Mouse (Mus musculus) liver, embryonic 12.5 days (tissue): ENCODE results near the gene R3hdm4. TPM values are rescaled to one million over a fixed set of nuclear protein-coding genes. Genes with fewer than 3 reads are reported as not detected.

Source experiments
- ATAC-seq: fragments of 200-750 bp; cut with Nextera tagmentation; 2 replicates; pipeline ENCODE4 v1.8.0; 2017; ENCODE audit warnings: moderate number of reproducible peaks, mild to moderate bottlenecking, moderate library complexity
- H3K27ac ChIP-seq: fragments of 300-500 bp; sonication (generic); 2 replicates; pipeline ENCODE4 v1.5.1; 2016; ENCODE audit warnings: mild to moderate bottlenecking
- H3K27me3 ChIP-seq: fragments of 300-500 bp; sonication (generic); replicated peaks from 2 replicates; pipeline ENCODE4 v1.6.1; 2016; ENCODE audit warnings: mild to moderate bottlenecking, moderate library complexity
- H3K36me3 ChIP-seq: fragments of 300-500 bp; sonication (generic); 2 replicates; pipeline ENCODE4 v1.6.1; 2016; ENCODE audit warnings: mild to moderate bottlenecking, moderate library complexity
- H3K4me1 ChIP-seq: fragments of 300-500 bp; sonication (generic); 2 replicates; pipeline ENCODE4 v1.6.1; 2016
- H3K4me2 ChIP-seq: fragments of 300-500 bp; sonication (generic); 2 replicates; pipeline ENCODE4 v1.6.1; 2016; ENCODE audit warnings: mild to moderate bottlenecking, moderate library complexity
- H3K4me3 ChIP-seq: fragments of 300-500 bp; sonication (generic); 2 replicates; pipeline ENCODE4 v1.5.1; 2016; ENCODE audit warnings: mild to moderate bottlenecking, moderate library complexity
- H3K9ac ChIP-seq: fragments of 300-500 bp; sonication (generic); 2 replicates; pipeline ENCODE4 v1.6.1; 2016; ENCODE audit warnings: mild to moderate bottlenecking, moderate library complexity
- H3K9me3 ChIP-seq: fragments of 300-500 bp; sonication (generic); replicated peaks from 2 replicates; pipeline ENCODE4 v1.6.1; 2016; ENCODE audit warnings: mild to moderate bottlenecking, moderate library complexity
- whole genome bisulfite sequencing: fragments of 180-500 bp; shearing (Covaris S2); methylation state at CpG from one replicate; pipeline ENCODE4 v1.1.7; 2016; ENCODE audit not compliant: insufficient replicate concordance; 5-methylcytosine and 5-hydroxymethylcytosine counted together
- microRNA-seq: library from miRNA; unstranded; fragments of <30 nt; microRNA quantifications from one replicate; pipeline ENCODE4, GENCODE M21; 2017
- polyA plus RNA-seq: library from polyadenylated mRNA; unstranded; fragments of >200 nt; fragmentation: Nextera tagmentation; extraction: Ambion mirVana; gene quantifications from 2 replicates; pipeline ENCODE4 v1.2.1, GENCODE M21; 2016

Gene R3hdm4
- polyA plus RNA-seq, 1 experiment from 2014 or later = 67.5 TPM

DNA sequence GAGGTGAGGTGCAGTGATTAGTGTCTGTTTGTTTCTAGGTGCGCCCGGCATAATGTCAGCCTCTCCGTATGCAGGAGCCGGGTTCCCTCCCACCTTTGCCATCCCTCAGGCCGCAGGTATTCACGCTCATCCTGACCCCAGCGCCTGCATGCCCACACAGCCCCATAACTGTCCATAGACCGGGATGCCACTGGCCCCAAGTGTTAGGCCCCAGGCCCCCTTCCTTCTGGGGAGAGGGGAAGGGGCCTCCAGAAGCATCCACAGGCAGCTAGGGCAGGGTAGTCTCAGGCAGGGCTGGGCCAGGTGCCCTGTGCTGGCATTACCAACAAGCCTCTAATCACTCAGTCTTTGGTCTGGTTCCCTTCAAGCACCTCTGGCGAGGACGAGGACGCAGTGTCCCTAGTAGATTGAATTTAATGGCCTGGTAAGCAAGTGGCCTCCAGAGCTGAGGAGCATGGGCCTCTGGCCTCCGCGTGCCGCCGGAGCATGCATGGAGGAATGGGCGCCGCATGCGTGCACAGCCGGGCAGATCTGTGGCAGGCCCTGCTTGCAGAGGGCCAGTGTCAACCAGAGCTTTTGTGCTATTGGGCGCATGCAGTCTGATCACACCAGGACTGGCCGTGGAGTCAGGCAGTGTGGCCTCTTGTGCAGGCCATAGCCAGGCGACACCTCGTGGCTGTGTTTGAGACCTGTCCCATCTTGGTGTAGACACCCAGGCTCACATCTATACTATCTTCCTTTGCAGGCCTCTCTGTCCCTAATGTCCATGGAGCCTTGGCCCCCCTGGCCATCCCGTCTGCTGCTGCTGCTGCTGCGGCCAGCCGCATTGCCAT lies 60.7 kb downstream of the R3hdm4 start:
- Histone ChIP-seq H3K27me3 (no peaks in the 10 kb centered on the region), H3K36me3 (peaks cover 96% of the 10 kb centered on the region), H3K9me3 (no peaks in the 10 kb centered on the region), H3K4me1 (peaks cover 48% of the 10 kb centered on the region), H3K4me3 (no peak overlapping the region), H3K9ac (no peak overlapping the region; the same call in 1 of the 2 replicates), H3K4me2 (no peak overlapping the region), H3K27ac (no peak overlapping the region)
- 91% methylated on average over 26 of the region's 26 CpGs for WGBS
- no peak for ATAC-seq

Small RNA genes within 50 kb of the gene (microRNA-seq; reads per million reads assigned to microRNA genes)
- gene Mir6910 = not detected

Other genes with a start within 250 kb of the R3hdm4 start
- gene Cdc34, start 239.0 kb downstream of the R3hdm4 start, polyA plus RNA-seq = 188 and 196 TPM in 2 replicates
- 0.26 and 0.41 TPM in 2 replicates for gene Gzmm, start 232.2 kb downstream of the R3hdm4 start, polyA plus RNA-seq
- gene Bsg, start 216.7 kb downstream of the R3hdm4 start, polyA plus RNA-seq = 1,008 and 1,045 TPM in 2 replicates
- gene Hcn2, start 204.6 kb downstream of the R3hdm4 start, polyA plus RNA-seq = 0.11 TPM in 1 of 2 replicates, not detected in the other
- 28.3 and 30.1 TPM in 2 replicates for gene Polrmt, start 174.6 kb downstream of the R3hdm4 start, polyA plus RNA-seq
- 0.11 and 0.13 TPM in 2 replicates for gene Fgf22, start 166.1 kb downstream of the R3hdm4 start, polyA plus RNA-seq
- 79.6 and 80.4 TPM in 2 replicates for gene Rnf126, start 154.3 kb downstream of the R3hdm4 start, polyA plus RNA-seq
- gene Fstl3, start 143.9 kb downstream of the R3hdm4 start, polyA plus RNA-seq = 0.80 and 0.98 TPM in 2 replicates
- gene Prss57, start 130.2 kb downstream of the R3hdm4 start, polyA plus RNA-seq = 1.4 and 2.2 TPM in 2 replicates
- 12.4 and 13.2 TPM in 2 replicates for gene Palm, start 127.6 kb downstream of the R3hdm4 start, polyA plus RNA-seq
- gene Misp, start 100.2 kb downstream of the R3hdm4 start, polyA plus RNA-seq = 0.49 and 0.54 TPM in 2 replicates
- gene Ptbp1, start 66.8 kb downstream of the R3hdm4 start, polyA plus RNA-seq = 207 and 211 TPM in 2 replicates
- gene Prtn3, start 46.7 kb downstream of the R3hdm4 start, polyA plus RNA-seq = 38.4 and 38.6 TPM in 2 replicates
- gene Plppr3, start 46.6 kb downstream of the R3hdm4 start, polyA plus RNA-seq = 8.2 and 10.0 TPM in 2 replicates
- 12.1 and 15.4 TPM in 2 replicates for gene Elane, start 35.0 kb downstream of the R3hdm4 start, polyA plus RNA-seq
- gene Cfd, start 30.4 kb downstream of the R3hdm4 start, polyA plus RNA-seq = not detected in 2 replicates
- gene Med16, start 12.3 kb downstream of the R3hdm4 start, polyA plus RNA-seq = 26.6 and 27.4 TPM in 2 replicates
- gene Gm26602, start 10.4 kb downstream of the R3hdm4 start, polyA plus RNA-seq = 0.98 and 11.0 TPM in 2 replicates
- 0.35 and 0.43 TPM in 2 replicates for gene Kiss1r, start 4.2 kb downstream of the R3hdm4 start, polyA plus RNA-seq
- 5.6 and 6.4 TPM in 2 replicates for gene Arid3a, start 5.8 kb upstream of the R3hdm4 start, polyA plus RNA-seq
- 99.9 and 114 TPM in 2 replicates for gene Wdr18, start 38.9 kb upstream of the R3hdm4 start, polyA plus RNA-seq
- 0.14 TPM in 2 replicates for gene Grin3b, start 49.5 kb upstream of the R3hdm4 start, polyA plus RNA-seq
- 17.2 and 17.5 TPM in 2 replicates for gene Tmem259, start 63.1 kb upstream of the R3hdm4 start, polyA plus RNA-seq
- gene Cnn2, start 67.4 kb upstream of the R3hdm4 start, polyA plus RNA-seq = 68.2 and 75.4 TPM in 2 replicates
- 10.5 and 12.1 TPM in 2 replicates for gene Abca7, start 75.3 kb upstream of the R3hdm4 start, polyA plus RNA-seq
- 22.3 and 22.8 TPM in 2 replicates for gene Arhgap45, start 95.4 kb upstream of the R3hdm4 start, polyA plus RNA-seq
- 142 and 147 TPM in 2 replicates for gene Polr2e, start 118.6 kb upstream of the R3hdm4 start, polyA plus RNA-seq
- gene Gpx4, start 126.0 kb upstream of the R3hdm4 start, polyA plus RNA-seq = 682 and 685 TPM in 2 replicates
- gene Sbno2, start 184.4 kb upstream of the R3hdm4 start, polyA plus RNA-seq = 15.0 and 15.4 TPM in 2 replicates
- gene Stk11, start 194.6 kb upstream of the R3hdm4 start, polyA plus RNA-seq = 18.6 and 19.8 TPM in 2 replicates
- gene Atp5d, start 217.4 kb upstream of the R3hdm4 start, polyA plus RNA-seq = 393 and 419 TPM in 2 replicates
- gene Cbarp, start 219.6 kb upstream of the R3hdm4 start, polyA plus RNA-seq = 0.94 and 0.96 TPM in 2 replicates
- 5.7 and 6.3 TPM in 2 replicates for gene Midn, start 227.1 kb upstream of the R3hdm4 start, polyA plus RNA-seq
- 22.1 and 27.3 TPM in 2 replicates for gene Cirbp, start 244.8 kb upstream of the R3hdm4 start, polyA plus RNA-seq